Mouse (Mus musculus) layer of hippocampus, postnatal 36 days (tissue): ENCODE results near the gene Tnrc18. TPM values are rescaled to one million over a fixed set of nuclear protein-coding genes. Genes with fewer than 3 reads are reported as not detected.

ENCODE experiments used
- DNase-seq, 2 experiments: peaks; one replicate each; pipeline ENCODE4 v3.0.0; 2022
- total RNA-seq, 2 experiments: library from RNA; stranded (reverse); gene quantifications; 2 replicates each; pipeline ENCODE4 v1.2.3; 2021

Gene Tnrc18
- total RNA-seq, 2 experiments from 2014 or later = 146 to 156 TPM

- DNase-seq = no peak
Observed at GRCm38 (mm10) chr5:142771034-142771433, 46.4 kb downstream of the Tnrc18 start.

- no peak for DNase-seq
Observed at GRCm38 (mm10) chr5:142769641-142770040, 47.8 kb downstream of the Tnrc18 start.

- no peak for DNase-seq
Observed at GRCm38 (mm10) chr5:142768352-142769267, 48.9 kb downstream of the Tnrc18 start.

- DNase-seq = peak; percentile 66 to 74
Observed at GRCm38 (mm10) chr5:142767937-142768336, 49.5 kb downstream of the Tnrc18 start.

GRCm38 (mm10) chr5:142766708-142767107 lies 50.8 kb downstream of the Tnrc18 start:
- DNase-seq = no peak

- no peak for DNase-seq
Observed at GRCm38 (mm10) chr5:142764889-142765288, 52.6 kb downstream of the Tnrc18 start.

DNA sequence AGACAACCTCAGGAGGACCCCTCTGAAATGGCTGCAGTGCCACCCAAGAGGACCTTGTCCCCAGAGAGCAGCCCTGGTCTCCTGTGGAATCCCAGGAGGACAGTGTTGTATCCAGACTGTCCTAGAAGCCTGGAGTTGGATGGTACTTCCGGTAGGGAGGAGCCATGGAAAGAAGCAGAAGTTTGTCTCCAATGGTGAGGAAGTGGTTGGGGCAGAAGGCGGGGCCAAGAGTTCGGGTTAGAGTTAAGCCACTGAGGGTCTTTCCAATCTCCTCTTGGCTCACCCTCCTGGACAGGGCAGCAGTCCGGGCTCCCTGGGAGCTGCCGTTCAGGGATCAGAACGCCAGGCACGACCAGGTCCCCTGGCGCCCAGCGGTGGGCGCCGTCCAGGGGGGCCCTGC lies 53.2 kb downstream of the Tnrc18 start:
- DNase-seq = no peak

GRCm38 (mm10) chr5:142762082-142762807 lies 55.2 kb downstream of the Tnrc18 start:
- DNase-seq = no peak

DNA sequence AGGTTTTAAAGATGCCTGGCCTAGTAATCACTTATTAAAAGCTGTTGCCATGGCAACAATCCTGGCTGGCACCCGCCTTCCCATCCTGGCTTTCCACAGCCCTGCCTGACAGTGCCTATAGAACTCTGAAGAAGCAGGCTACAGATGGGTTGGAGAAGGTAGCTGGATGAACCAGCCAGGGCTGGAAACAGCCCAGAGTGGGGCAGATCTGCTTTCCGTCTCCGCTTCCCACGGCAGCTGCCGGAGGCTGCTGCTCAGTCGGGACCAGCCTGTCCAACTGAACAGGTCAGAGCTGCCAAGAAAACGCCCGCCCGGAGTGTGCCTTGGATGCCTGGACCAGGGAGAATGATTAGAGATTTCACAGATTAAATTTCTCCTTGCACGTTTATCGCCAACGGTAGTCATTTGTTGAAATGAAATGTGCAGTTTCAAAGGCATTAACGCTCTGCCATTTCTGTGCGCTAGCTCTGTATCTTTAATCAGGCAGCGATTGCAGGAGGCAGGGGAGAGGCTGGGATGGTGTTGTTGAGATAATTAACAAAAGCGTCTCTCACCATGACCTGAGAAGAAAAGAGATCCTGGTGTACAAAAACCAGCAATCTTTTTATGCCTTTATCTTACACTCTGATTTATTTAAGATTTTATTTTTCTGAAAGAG lies 56.0 kb downstream of the Tnrc18 start:
- peak; percentile 72 to 79 for DNase-seq

- no peak for DNase-seq
Observed at GRCm38 (mm10) chr5:142759786-142760185, 57.7 kb downstream of the Tnrc18 start.

GRCm38 (mm10) chr5:142752241-142752640 lies 65.2 kb downstream of the Tnrc18 start:
- no peak for DNase-seq

GRCm38 (mm10) chr5:142750173-142750572 lies 67.3 kb downstream of the Tnrc18 start:
- no peak for DNase-seq

- DNase-seq = no peak
Observed at GRCm38 (mm10) chr5:142747026-142747629, 70.3 kb downstream of the Tnrc18 start.

- DNase-seq = no peak
Observed at GRCm38 (mm10) chr5:142739941-142740340, 77.5 kb downstream of the Tnrc18 start.

- DNase-seq = no peak
Observed at GRCm38 (mm10) chr5:142731916-142732315, 85.5 kb downstream of the Tnrc18 start.

GRCm38 (mm10) chr5:142730295-142730694 lies 87.2 kb downstream of the Tnrc18 start:
- no peak for DNase-seq

GRCm38 (mm10) chr5:142728301-142728700 lies 89.2 kb downstream of the Tnrc18 start:
- no peak for DNase-seq

GRCm38 (mm10) chr5:142726748-142727147 lies 90.7 kb downstream of the Tnrc18 start:
- DNase-seq = no peak

DNA sequence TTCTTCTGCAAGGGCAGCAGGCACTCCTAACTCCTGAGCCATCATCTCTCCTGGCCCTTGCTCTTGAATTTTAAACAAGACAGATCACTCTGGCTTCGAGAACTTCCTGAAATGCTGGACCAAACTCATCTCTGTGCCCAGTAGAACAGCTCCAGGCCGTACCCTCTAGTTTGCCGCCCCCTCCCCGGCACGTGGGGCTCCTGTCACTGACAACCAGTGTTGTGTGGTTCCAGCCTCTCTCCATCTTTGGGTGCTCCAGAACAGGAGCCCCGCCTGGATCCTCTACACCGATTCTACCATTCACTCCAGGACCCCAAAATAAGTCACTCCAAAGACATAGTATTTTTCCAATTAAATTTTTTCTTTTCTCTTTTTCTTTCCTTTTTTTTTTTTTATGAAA lies 93.2 kb downstream of the Tnrc18 start:
- no peak for DNase-seq

GRCm38 (mm10) chr5:142723520-142724133 lies 93.8 kb downstream of the Tnrc18 start:
- DNase-seq = no peak

DNA sequence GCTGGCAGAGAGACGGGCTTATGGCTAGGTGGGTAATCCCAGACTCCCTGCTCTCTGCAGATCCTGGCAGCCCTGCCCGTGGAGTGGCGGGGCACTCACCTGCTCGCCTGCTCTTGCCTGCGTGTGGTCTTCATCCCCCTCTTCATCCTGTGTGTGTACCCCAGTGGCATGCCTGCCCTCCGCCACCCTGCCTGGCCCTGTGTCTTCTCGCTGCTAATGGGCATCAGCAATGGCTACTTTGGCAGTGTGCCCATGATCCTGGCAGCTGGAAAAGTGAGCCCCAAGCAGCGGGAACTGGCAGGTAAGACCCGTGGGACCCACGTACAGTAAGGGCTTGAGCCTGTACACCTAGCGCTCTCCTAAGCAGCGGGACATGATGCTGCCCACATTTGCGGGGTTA lies 97.6 kb downstream of the Tnrc18 start:
- no peak for DNase-seq

DNA sequence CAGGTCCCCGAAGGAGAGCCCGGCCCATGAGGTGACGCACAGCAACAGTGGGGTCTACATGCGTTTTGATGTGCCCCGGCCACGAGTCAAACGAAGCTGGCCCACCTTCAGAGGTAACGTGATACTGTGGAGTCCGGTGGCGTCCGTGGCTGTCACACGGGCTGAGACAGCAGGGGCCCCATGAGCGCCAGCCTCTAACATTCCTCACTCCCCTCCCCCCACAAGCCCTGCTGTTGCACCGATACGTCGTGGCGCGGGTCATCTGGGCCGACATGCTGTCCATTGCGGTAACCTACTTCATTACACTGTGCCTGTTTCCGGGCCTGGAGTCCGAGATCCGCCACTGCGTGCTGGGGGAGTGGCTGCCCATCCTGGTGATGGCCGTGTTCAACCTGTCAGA lies 99.0 kb downstream of the Tnrc18 start:
- no peak for DNase-seq
